Mouse (Mus musculus) hindbrain, embryonic 11.5 days (tissue): ENCODE data around the gene Tbata. TPM values are rescaled to one million over a fixed set of nuclear protein-coding genes. Genes with fewer than 3 reads are reported as not detected.

ENCODE experiments used
- ATAC-seq: fragments of 200-750 bp; cut with Nextera tagmentation; 2 replicates; pipeline ENCODE4 v1.8.0; 2017; ENCODE audit warnings: mild to moderate bottlenecking, moderate TSS enrichment, moderate library complexity; ENCODE audit not compliant: low FRiP score
- DNase-seq: peaks from one replicate; pipeline ENCODE4 v3.0.0-alpha.2; 2015; ENCODE audit warnings: low spot score
- H3K27ac ChIP-seq: fragments of 300-500 bp; sonication (generic); 2 replicates; pipeline ENCODE4 v1.5.1; 2014; ENCODE audit warnings: mild to moderate bottlenecking, low read depth, low read length
- H3K27me3 ChIP-seq: fragments of 300-500 bp; sonication (generic); 2 replicates; pipeline ENCODE4 v1.6.1; 2014; ENCODE audit warnings: mild to moderate bottlenecking, low read length, moderate library complexity, mixed read lengths; ENCODE audit not compliant: control insufficient read depth, insufficient read depth
- H3K36me3 ChIP-seq: fragments of 300-500 bp; sonication (generic); 2 replicates; pipeline ENCODE4 v1.6.1; 2014; ENCODE audit warnings: mild to moderate bottlenecking, low read length, moderate library complexity, mixed read lengths; ENCODE audit not compliant: control insufficient read depth, insufficient read depth
- H3K4me1 ChIP-seq: fragments of 300-500 bp; sonication (generic); replicated peaks from 2 replicates; pipeline ENCODE4 v1.6.1; 2014; ENCODE audit warnings: low read length, mixed read lengths; ENCODE audit not compliant: control insufficient read depth, insufficient read depth
- H3K4me2 ChIP-seq: fragments of 300-500 bp; sonication (generic); replicated peaks from 2 replicates; pipeline ENCODE4 v1.6.1; 2014; ENCODE audit warnings: mild to moderate bottlenecking, low read depth, low read length
- H3K4me3 ChIP-seq: fragments of 300-500 bp; sonication (generic); 2 replicates; pipeline ENCODE4 v1.5.1; 2014; ENCODE audit warnings: low read depth, low read length
- H3K9ac ChIP-seq: fragments of 300-500 bp; sonication (generic); 2 replicates; pipeline ENCODE4 v1.6.1; 2014; ENCODE audit warnings: low read depth, low read length
- H3K9me3 ChIP-seq: fragments of 300-500 bp; sonication (generic); 2 replicates; pipeline ENCODE4 v1.6.1; 2016; ENCODE audit warnings: low read length; ENCODE audit not compliant: control insufficient read depth
- WGBS: fragments of 180-500 bp; shearing (Covaris S2); extraction: QIAGEN DNeasy Blood & Tissue Kit; methylation state at CpG from one replicate; pipeline ENCODE4 v1.1.7; 2014; 5-methylcytosine and 5-hydroxymethylcytosine counted together
- polyA plus RNA-seq: library from polyadenylated mRNA; unstranded; fragments of >200 nt; fragmentation: Nextera tagmentation; extraction: Ambion mirVana; gene quantifications from 2 replicates; pipeline ENCODE4 v1.2.1, GENCODE M21; 2014

The Tbata gene
- 0.17 TPM in 1 of 2 replicates, not detected in the other for polyA plus RNA-seq

DNA sequence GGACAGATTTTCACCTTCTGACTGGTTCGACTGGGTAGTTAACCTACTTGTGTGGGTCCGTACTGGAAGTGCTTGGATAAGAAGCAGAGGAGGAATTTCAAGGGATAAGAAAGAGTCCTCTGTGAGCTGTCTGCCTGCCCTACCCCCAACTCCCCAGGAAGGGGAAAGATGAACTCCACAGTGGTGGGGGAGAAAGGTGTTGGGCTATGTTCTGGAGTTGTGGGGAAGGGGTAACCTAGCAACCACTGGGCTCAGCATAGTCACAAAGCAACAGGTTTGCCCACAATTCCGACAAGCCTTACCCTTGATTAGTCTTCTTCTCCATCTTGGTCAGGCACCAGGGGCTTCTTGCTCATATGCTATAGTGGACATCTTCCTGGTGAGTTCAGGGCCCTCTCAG is at the start of gene Tbata:
Tbata (plus strand) TSS at position 301 of the 400 bp plus-strand sequence.
- WGBS = 71% methylated on average over 3 of the region's 3 CpGs

DNA sequence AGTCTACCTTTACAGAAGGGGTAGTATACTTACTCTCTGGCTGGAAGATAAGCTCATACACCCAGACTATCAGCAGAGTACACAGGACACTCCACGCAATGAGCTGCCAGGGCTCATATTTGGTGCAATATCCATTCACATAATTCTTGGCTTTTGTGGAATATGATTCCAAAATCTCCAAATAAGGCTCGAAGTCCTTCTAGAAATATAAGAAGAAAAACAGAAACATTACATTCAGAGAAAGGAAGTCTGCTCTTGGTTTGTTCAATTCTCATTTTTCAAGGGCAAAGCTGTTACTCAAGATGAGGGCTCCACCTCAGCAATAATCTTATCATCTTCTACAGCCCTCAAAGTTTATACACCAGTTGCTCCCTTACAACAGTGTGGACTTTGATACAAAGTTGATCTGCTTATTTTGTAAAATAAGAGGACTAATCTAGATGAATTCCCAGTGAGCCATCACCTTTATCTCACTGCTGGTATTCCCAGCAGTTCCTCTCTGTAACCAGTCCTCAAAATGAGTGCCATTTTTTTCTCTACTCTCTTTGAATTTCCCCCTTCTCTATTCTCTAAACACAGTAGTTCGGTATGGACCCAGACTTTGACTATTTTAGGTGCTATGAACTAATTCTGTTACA is 48.4 kb upstream of the Tbata start:
- H3K4me2 ChIP-seq = no peak overlapping the region
- H3K9ac ChIP-seq = no peak overlapping the region
- no peak overlapping the region for H3K4me3 ChIP-seq
- H3K4me1 ChIP-seq = no peaks in the 10 kb centered on the region
- WGBS = 93% methylated on average over 3 of the region's 3 CpGs
- DNase-seq = no peak
- no peaks in the 10 kb centered on the region for H3K9me3 ChIP-seq
- no peak overlapping the region for H3K27ac ChIP-seq
- ATAC-seq = no peak
- H3K27me3 ChIP-seq = no peaks in the 10 kb centered on the region
- H3K36me3 ChIP-seq = no peaks in the 10 kb centered on the region

More for the DNA sequence above, at the start of gene Tbata:
- no peak for DNase-seq
- H3K27me3 ChIP-seq = no peaks in the 10 kb centered on the region
- no peak for ATAC-seq
- no peak within 1 kb of the TSS for H3K4me3 ChIP-seq
- H3K36me3 ChIP-seq = no peaks in the 10 kb centered on the region
- H3K9ac ChIP-seq = no peak within 1 kb of the TSS
- H3K9me3 ChIP-seq = no peaks in the 10 kb centered on the region
- no peak within 1 kb of the TSS for H3K27ac ChIP-seq
- no peak within 1 kb of the TSS for H3K4me2 ChIP-seq
- no peaks in the 10 kb centered on the region for H3K4me1 ChIP-seq

DNA sequence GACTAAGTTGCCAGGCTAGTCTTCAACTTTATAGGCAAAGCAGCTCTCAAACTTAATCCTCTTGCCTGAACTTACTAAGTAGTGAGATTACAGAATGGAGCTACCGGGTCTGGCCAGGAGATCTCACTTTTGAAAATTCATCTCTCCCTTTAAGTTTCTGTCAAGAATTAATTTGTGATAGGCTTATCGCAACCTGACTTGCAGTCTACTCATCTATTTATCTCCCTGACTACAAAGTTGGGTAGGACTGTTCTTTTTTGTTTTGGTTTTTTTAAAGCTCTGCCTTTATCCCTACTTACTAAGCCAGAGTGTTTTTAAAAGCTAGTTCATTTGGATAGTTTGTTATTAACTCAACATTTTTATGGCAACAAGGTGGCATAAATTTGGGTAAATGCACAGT is 47.3 kb upstream of the Tbata start:
- H3K4me2 ChIP-seq = no peak overlapping the region
- no peak overlapping the region for H3K4me3 ChIP-seq
- H3K4me1 ChIP-seq = no peaks in the 10 kb centered on the region
- no peak overlapping the region for H3K9ac ChIP-seq
- no peaks in the 10 kb centered on the region for H3K27me3 ChIP-seq
- no peak for DNase-seq
- no peak for ATAC-seq
- H3K9me3 ChIP-seq = no peaks in the 10 kb centered on the region
- no peak overlapping the region for H3K27ac ChIP-seq
- 93% methylated on average over 2 of the region's 2 CpGs for WGBS
- H3K36me3 ChIP-seq = no peaks in the 10 kb centered on the region

DNA sequence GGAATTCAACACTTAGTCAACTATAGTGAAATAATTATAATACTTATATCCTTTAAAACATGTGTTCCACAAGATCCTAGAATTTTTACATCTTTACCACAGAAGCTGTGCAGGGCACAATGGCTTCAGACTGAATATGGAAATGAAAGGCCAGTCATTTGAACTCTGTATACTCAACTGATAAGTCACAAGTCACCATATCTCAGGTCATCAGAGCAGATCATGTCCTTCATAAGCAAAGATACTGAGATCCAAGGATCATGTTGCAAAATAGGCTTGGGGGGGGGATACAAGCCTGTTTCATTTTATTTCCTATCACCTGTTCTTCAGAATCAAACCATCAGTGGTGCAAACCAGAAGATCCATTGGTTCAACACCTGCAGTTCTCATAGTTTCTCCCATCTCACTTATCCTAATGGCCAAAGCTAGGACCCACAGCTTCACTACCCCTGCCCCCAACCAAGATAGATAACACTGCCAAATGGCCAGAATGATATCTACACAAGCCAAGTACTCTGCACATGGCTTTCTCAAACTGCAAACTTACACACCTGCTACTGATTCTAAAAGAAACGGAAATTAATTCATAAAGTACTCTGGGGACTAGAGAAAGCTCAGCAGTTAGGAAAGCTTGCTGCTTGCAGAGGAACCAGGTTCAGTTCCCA is 42.9 kb upstream of the Tbata start:
- DNase-seq (no peak), ATAC-seq (no peak)
- Histone ChIP-seq H3K9ac (no peak overlapping the region), H3K4me2 (no peak overlapping the region), H3K4me3 (no peak overlapping the region), H3K4me1 (no peaks in the 10 kb centered on the region), H3K36me3 (no peaks in the 10 kb centered on the region), H3K9me3 (no peaks in the 10 kb centered on the region), H3K27me3 (no peaks in the 10 kb centered on the region), H3K27ac (no peak overlapping the region)
- WGBS = 97% methylated on average over 1 of the region's 1 CpGs

DNA sequence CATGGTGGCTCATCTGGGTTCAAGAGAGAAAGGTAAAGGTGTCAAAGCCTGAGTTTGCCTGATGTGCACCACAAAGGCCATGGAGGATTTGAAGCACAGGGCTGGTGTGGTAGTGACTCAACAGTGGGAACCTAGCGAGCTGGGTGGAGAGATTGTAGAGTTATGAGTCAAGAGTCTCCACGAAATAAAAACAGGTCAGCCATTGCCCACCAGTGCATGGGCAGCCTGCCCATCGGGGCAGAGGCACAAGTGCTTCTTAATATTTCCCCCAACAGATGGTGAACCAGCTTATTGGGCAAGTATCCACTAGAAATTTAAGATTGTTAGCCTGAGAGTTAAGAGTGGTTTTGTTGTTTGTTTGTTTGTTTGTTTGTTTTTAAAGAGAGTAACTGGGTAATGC is 40.8 kb upstream of the Tbata start:
- no peak overlapping the region for H3K4me2 ChIP-seq
- H3K27ac ChIP-seq = no peak overlapping the region
- no peaks in the 10 kb centered on the region for H3K4me1 ChIP-seq
- DNase-seq (no peak), ATAC-seq (no peak)
- no peaks in the 10 kb centered on the region for H3K36me3 ChIP-seq
- WGBS = 79% methylated on average over 3 of the region's 3 CpGs
- no peaks in the 10 kb centered on the region for H3K9me3 ChIP-seq
- no peaks in the 10 kb centered on the region for H3K27me3 ChIP-seq
- no peak overlapping the region for H3K9ac ChIP-seq
- no peak overlapping the region for H3K4me3 ChIP-seq

DNA sequence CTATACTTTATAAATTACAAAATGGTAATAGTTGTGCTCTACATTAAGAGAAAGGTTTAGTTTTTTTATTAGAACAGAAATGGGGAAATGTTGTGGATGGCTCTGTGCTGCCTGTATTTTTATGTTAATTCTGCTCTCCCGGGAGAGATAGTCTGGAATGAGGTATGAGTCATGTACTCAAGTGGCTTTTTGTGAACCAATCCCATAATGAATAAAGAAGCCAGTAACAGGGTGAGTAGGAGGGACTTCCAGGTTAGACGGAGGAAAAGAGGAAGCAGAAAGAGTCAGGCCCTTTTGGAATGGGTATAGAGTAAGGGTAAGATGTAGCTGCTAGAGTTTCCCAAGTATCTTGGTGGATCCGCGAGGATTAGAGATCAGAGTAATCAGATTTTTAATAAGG is 37.7 kb upstream of the Tbata start:
- no peak overlapping the region for H3K4me2 ChIP-seq
- no peak for DNase-seq
- no peaks in the 10 kb centered on the region for H3K4me1 ChIP-seq
- ATAC-seq = no peak
- H3K36me3 ChIP-seq = no peaks in the 10 kb centered on the region
- no peak overlapping the region for H3K4me3 ChIP-seq
- H3K27me3 ChIP-seq = no peaks in the 10 kb centered on the region
- whole genome bisulfite sequencing = 84% methylated on average over 4 of the region's 4 CpGs
- H3K9ac ChIP-seq = no peak overlapping the region
- no peaks in the 10 kb centered on the region for H3K9me3 ChIP-seq
- H3K27ac ChIP-seq = no peak overlapping the region

DNA sequence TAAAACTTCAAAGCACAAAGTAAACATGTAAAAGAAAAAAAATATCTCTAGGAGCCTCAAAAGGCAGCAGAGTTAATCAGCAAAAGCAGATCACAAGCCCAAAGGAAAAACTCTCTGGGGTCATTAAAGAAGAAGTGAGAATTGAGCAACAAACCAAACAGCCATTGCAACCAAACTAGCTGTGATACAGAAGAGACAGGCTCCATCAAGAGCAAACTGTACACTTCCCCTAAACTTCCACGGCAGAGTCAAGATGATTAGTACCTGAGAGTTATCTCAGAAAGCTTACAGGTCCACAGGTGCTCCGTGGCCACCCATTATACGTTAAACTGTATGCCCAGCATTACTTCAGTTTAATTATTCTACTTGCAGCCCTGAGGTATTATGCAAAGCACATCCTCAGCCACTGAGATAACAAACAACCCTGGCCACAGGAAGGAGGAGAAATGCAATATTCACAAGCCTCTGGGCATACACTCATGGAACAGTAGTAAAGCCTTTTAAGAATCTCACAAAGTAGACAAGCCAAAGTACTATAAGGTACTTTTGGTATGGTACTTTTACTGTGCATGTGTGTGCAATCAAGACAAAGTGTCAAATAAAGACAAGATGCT is 36.4 kb upstream of the Tbata start:
- no peaks in the 10 kb centered on the region for H3K4me1 ChIP-seq
- 66% methylated on average over 3 of the region's 3 CpGs for WGBS
- no peak overlapping the region for H3K9ac ChIP-seq
- no peak for DNase-seq
- H3K4me3 ChIP-seq = no peak overlapping the region
- no peak for ATAC-seq
- H3K36me3 ChIP-seq = no peaks in the 10 kb centered on the region
- no peaks in the 10 kb centered on the region for H3K9me3 ChIP-seq
- H3K27ac ChIP-seq = no peak overlapping the region
- H3K27me3 ChIP-seq = no peaks in the 10 kb centered on the region
- H3K4me2 ChIP-seq = no peak overlapping the region

DNA sequence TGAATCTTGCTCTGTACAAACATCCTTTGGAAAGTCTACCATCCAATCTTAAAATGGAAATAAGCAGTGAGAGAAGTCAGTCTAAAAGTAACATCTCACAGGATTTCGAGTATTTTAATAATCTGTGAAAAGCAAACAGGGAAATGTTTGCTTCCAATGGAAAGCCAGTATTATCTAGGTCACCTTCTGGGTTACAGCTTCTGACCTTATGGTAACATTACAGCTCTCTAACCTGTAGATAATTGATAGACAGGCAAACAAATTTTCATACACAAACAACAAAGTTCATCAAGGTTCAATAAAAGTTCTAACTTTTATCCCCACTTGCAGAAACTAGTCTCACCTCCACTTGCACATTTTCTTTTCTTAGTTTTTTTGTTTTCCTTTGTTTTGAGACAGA is 34.2 kb upstream of the Tbata start:
- H3K27me3 ChIP-seq = no peaks in the 10 kb centered on the region
- ATAC-seq = no peak
- H3K4me1 ChIP-seq = no peaks in the 10 kb centered on the region
- DNase-seq = no peak
- WGBS = 77% methylated on average over 1 of the region's 1 CpGs
- no peak overlapping the region for H3K27ac ChIP-seq
- no peak overlapping the region for H3K4me2 ChIP-seq
- no peaks in the 10 kb centered on the region for H3K36me3 ChIP-seq
- H3K9ac ChIP-seq = no peak overlapping the region
- H3K4me3 ChIP-seq = no peak overlapping the region
- H3K9me3 ChIP-seq = no peaks in the 10 kb centered on the region

DNA sequence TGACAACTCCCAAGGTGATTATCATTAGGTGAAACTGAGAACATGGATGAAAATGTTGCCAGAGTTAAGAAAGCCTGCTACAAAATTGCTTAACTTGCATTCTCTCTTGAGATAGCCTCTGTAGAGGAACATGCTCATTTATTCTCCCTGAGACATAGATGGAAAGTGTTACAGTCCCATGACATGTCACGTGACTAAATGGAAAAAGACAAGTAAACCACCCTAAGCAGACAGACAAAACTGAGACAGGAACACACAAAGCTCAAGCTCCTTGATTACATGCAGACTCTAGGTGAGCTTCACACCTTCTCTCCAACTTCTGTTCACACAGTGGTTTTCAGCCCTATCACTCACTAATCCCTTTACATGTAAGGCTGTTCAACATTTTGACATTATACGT is 28.4 kb upstream of the Tbata start:
- WGBS = 95% methylated on average over 2 of the region's 2 CpGs
- no peak overlapping the region for H3K9ac ChIP-seq
- no peak overlapping the region for H3K27ac ChIP-seq
- DNase-seq = no peak
- no peaks in the 10 kb centered on the region for H3K36me3 ChIP-seq
- H3K4me3 ChIP-seq = no peak overlapping the region
- H3K4me1 ChIP-seq = no peaks in the 10 kb centered on the region
- no peaks in the 10 kb centered on the region for H3K9me3 ChIP-seq
- H3K27me3 ChIP-seq = no peaks in the 10 kb centered on the region
- H3K4me2 ChIP-seq = no peak overlapping the region
- ATAC-seq = no peak
